Mouse (Mus musculus) lung, postnatal 10 days (tissue): ENCODE data around the gene Dnali1.
A peak's percentile ranks its signal among the peaks of the same experiment; 100 is the strongest.

Source experiments
- DNase-seq: peaks from one replicate; pipeline ENCODE4 v3.0.0; 2021

The Dnali1 gene

GRCm38 (mm10) chr4:125065517-125066307 is at the start of gene Dnali1:
Dnali1 (minus strand) TSS chr4:125065703.
- DNase-seq, result peak; percentile 85

- DNase-seq, result no peak
Measured at GRCm38 (mm10) chr4:125115081-125115480, 49.6 kb upstream of the Dnali1 start.

- DNase-seq, result peak; percentile 92
Measured at GRCm38 (mm10) chr4:125114638-125115037, 49.1 kb upstream of the Dnali1 start.

GRCm38 (mm10) chr4:125105354-125105753 is 39.9 kb upstream of the Dnali1 start:
- no peak for DNase-seq

- DNase-seq, result no peak
Measured at GRCm38 (mm10) chr4:125101334-125101733, 35.8 kb upstream of the Dnali1 start.

- DNase-seq, result peak; percentile 87
Measured at GRCm38 (mm10) chr4:125099458-125099857, 34.0 kb upstream of the Dnali1 start.

- no peak for DNase-seq
Measured at GRCm38 (mm10) chr4:125097412-125097811, 31.9 kb upstream of the Dnali1 start.

- no peak for DNase-seq
Measured at GRCm38 (mm10) chr4:125096066-125096465, 30.6 kb upstream of the Dnali1 start.

GRCm38 (mm10) chr4:125093031-125093430 is 27.5 kb upstream of the Dnali1 start:
- no peak for DNase-seq

GRCm38 (mm10) chr4:125085346-125085841 is 19.9 kb upstream of the Dnali1 start:
- DNase-seq, result peak; percentile 80

- peak; percentile 92 for DNase-seq
Measured at GRCm38 (mm10) chr4:125084403-125085345, 19.2 kb upstream of the Dnali1 start, which contains the start of gene Meaf6. Meaf6 (plus strand) TSS chr4:125085134.

- DNase-seq, result no peak
Measured at GRCm38 (mm10) chr4:125078698-125079097, 13.2 kb upstream of the Dnali1 start.

GRCm38 (mm10) chr4:125077700-125078099 is 12.2 kb upstream of the Dnali1 start:
- no peak for DNase-seq

- peak; percentile 96 for DNase-seq
Measured at GRCm38 (mm10) chr4:125066490-125067370, 1.2 kb upstream of the Dnali1 start, which contains the start of gene Snip1. Snip1 (plus strand) TSS chr4:125066672.

GRCm38 (mm10) chr4:125063829-125064228 is 1.7 kb downstream of the Dnali1 start:
- DNase-seq, result no peak

GRCm38 (mm10) chr4:125059025-125059424 is 6.5 kb downstream of the Dnali1 start:
- peak; percentile 80 for DNase-seq

- no peak for DNase-seq
Measured at GRCm38 (mm10) chr4:125058033-125058432, 7.5 kb downstream of the Dnali1 start.

- no peak for DNase-seq
Measured at GRCm38 (mm10) chr4:125057273-125057672, 8.2 kb downstream of the Dnali1 start.

- no peak for DNase-seq
Measured at GRCm38 (mm10) chr4:125056476-125056875, 9.0 kb downstream of the Dnali1 start.

- no peak for DNase-seq
Measured at GRCm38 (mm10) chr4:125055385-125055784, 10.1 kb downstream of the Dnali1 start.

- no peak for DNase-seq
Measured at GRCm38 (mm10) chr4:125044454-125044853, 21.0 kb downstream of the Dnali1 start.

GRCm38 (mm10) chr4:125034341-125034740 is 31.2 kb downstream of the Dnali1 start:
- peak; percentile 35 for DNase-seq
